Mouse (Mus musculus) kidney, adult 2 months (tissue): ENCODE results near the gene Casp3.

Experiments
- CTCF ChIP-seq: fragments of 200-500 bp; conservative IDR thresholded peaks from 2 replicates; pipeline ENCODE4 v1.5.1; 2011; ENCODE audit warnings: low read depth, mild to moderate bottlenecking, control low read depth, low read length, moderate library complexity, mixed read lengths; ENCODE audit not compliant: insufficient read depth, insufficient read length
- POLR2A ChIP-seq: fragments of 200-500 bp; IDR thresholded peaks from one replicate; pipeline ENCODE4 v1.6.1; 2011; ENCODE audit warnings: low read depth, low read length, control low read depth

GRCm38 (mm10) chr8:46568942-46569341 is 48.1 kb upstream of the Casp3 start:
- TF ChIP-seq CTCF: peak; percentile 46
- TF ChIP-seq POLR2A: no peak
